Mouse (Mus musculus): ENCODE measurements around the gene 4930404N11Rik.
A peak's percentile ranks its signal among the peaks of the same experiment; 100 is the strongest.

The 4930404N11Rik gene

DNA sequence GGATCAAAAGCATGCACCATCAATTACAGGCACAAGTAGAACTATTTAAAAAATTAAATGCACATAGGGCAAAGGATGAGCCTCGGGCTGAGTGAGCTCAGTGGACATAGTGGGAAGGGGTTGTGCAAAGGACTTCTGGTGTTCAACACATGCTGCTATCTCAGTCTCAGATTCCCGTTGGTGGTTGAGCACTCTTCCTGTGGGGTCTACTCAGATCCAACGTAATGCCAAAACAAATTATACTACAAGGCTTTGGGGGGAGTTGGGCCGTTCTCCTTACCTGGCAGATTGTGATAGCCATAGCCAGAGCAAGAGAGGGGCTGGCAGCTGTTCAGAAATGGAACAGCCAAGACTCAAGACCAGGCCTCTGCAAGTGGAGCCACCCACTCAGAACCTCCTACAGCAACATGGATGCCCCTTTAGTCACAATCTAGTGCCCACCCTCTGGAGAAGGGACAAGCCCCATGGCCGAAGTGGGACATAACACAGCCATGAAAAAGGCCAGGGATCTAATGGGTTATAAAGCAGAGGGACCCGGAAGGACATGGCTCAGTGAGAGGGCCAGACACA is 14.3 kb upstream of the 4930404N11Rik start:
- DNase-seq: no peak

DNA sequence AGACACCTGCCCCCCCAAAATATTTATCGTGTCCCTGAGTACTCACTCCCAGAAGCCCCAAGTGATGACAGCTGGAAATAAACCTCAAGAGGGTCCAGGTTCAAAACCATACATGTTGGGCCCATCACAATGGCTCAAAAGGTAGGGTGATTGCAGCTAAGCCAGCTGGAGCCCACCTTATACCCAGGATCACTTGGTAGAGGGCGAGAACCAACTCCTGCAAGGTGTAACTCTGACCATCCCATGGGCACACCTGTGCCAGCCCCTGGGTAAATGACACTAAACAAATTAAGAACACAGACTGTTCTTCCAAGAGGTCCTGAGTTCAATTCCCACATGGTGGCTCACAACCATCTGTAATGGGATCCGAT is 13.6 kb upstream of the 4930404N11Rik start:
- no peak for DNase-seq

DNA sequence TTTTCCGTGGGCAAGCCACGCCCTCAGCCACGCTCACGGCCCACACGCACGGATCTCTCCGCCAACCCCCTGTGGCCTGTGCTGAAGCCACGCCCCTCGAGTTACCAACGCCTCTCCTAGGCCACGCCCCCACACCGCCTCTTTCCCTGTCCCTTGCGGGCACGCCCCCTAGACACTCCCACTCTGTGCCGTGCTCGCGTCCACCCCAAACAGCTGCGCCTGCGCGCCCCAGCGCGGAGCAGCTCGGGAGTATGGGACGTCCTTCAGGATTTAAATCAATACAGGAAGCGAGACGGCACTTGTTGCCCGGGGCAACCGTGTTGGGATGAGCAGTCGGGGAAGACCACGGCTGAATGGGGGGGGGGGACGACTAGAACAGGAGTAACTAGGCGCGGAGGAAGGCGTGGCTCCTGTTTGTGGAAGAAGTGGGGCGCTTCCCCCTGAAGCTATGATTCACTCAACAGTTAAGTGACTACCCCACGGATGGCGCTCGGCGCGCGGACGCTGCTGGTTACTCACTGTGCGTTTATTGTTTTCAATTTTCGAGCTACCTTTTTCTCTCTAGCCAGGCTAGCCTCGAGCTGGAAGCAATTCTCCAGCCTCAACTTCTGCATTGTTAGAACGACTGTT is 13.1 kb upstream of the 4930404N11Rik start:
- DNase-seq: peak; percentile 100

DNA sequence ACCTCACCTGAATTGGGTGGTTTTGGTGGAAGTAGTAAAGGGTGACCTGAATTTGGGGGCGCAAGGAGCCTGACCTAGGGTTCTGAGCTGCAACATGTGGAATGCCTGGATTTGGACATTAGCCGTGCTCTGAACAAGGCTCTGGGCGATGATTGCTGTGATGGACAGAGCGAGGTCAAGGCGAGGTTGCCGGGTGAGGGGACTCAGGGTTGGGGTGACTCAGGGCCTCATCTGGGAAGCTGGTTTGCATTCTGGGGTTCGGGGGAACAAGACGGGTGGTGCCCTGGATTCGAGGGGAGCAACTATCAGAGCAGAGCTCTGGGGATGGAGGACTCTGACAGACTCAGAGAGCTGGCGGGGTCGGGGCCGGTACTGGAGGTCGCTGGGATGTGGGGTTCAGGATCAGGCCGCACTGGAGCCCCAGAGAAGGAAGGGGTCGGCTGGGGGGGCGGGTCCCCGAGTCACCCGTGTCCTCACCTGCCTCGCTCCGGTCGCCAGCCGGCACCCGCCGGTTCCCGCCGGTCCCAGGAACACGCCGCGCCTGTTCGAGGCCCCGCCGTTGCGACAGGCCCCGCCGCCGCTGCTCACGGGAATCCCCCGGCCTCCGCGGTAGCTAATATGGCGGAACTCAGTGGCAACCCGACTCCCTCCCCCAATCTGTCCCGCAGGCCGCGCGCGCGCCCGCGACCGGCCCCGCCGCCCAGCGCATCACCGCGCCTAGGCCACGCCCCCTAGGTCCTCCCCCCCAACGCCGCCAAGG is 12.4 kb upstream of the 4930404N11Rik start, which contains the start of gene Fzr1:
TSS of gene Fzr1 (minus strand) at position 724 of the 760 bp plus-strand sequence.
- DNase-seq: no peak

DNA sequence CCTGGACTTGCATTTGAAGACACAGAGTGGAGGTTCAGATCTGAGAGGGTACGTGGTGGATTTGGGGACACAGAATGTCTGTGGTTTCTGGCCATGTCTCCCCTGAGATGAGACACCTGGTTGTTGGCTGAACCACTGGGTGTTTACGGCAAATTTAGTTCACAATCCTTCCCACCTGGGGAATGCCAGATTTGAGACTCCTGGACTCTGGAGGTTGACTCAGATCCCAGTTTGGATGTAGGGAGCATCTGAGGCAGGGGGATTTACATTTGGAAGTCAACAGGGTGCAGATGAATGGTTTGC is 11.7 kb upstream of the 4930404N11Rik start:
- DNase-seq: no peak

DNA sequence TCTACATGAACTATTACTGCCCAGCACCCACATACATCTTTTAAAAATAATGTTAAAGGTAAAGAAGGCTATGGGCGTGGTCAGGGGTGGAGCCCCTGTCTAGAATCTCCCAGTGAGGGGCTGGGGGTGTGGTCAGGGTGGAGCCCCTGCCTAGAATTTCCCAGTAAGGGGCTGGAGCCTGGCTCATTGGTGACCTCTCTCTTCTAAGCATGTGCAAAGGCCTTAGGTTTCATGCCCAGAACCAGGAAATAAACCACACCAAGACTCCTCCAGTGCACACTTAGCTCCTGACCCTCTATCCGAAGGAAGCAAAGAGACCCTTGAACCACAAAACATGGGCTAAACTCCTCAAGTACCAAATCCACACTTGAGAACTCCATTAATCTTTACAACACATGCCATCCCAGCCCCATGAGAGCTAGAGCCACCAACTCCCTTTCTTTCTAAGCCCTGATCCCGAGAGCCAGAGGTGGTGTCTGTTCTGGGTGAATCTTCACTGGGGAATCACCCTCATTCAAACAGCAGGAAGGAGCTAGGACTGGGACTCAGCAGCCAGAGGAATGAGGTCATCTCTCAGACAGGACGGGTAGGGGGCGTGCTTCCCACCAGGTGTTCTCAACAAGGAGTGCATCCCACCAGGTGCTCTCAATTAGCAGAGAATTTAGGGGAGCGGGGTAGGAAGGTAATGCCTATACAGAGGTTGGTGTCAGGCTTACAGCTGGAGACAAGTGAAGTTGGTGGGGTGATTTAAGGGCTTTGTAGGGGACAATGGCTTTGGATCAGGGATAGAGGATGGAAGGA is 11.1 kb upstream of the 4930404N11Rik start:
- no peak for DNase-seq

DNA sequence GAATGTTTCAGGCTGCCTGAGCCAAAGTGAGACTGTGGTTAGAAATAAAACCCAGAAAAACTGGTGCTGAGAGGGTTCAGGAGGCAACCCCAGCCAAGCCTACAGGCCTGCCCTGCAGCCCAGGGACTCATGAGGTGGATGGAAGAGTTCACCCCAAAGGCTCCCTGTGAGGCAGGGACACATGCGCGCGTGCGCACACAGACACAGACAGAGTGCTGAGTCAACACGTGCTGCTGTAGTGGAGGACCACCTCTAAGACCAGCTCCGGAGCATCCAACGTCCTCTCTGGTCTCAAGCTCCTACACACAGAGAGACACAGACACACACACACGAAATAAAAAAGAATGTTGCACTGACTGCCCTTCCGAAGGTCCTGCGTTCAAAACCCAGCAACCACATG is 9.7 kb upstream of the 4930404N11Rik start:
- no peak for DNase-seq

DNA sequence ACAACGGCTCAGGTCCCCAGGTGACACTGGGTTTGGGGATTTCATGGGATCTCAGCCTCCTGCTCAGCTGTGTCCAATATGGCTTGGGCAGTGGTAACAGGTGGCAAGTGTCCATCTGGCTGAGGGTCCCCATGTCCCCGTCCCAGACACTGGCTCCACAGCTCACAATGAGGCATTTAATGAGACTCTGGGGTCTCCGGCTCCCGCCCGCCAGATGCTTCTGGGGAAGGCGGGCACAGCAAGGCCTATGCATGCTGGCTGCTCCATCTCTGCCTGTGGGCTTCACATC is 1.5 kb upstream of the 4930404N11Rik start:
- DNase-seq: no peak

DNA sequence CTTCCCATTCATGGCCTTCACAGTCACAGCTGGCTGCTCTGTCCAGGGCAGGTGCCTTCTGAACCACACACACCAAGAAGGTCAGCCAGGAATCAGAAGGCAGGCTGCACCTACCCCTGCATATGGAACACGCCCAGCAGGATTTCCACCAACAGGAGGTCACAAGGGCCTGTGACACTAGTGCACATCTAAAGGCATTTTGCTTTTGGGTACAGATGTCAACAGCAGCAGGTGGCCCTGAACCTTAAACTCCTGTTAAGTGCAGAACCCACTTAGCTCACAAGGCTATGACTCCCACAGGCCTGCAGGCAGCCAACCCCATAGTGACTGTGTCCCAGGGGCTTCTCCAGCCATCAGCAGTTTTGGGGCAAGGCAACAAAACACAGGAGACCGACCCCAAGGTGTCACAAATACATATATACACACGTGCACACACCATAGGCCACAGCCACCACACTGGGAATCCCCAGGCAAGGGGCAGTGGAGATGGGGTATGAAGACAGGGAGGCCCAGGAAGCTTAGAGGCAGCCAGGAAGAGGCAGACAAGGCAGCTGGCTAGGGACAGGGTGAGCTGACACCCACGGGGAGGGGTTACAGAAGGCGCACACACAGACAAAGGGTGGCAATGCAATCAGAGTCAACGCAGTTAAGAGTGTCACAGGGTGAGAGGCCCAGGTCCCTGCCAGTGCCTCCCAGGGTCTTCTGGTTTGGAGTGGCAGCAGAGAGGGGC is 1.0 kb upstream of the 4930404N11Rik start:
- no peak for DNase-seq

DNA sequence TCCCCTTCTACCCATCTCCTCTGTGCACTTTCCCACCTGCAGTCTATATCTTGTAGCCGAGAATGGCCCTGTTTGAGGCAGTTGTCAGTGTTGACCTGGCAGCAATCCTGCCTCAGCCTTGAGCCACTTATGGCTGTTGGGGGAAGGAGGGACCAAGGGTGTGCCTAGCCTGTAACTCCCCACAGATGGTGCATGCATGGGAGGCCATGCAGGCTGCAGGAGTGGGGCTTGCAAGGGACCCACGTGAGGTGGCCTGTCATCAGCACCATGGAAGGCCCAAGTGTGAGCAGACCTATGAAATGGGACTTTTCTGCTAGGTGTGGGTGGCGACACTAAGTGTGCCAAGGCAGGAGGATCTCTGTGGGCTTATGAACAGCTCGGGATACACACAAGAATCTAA is 543 bp downstream of the 4930404N11Rik start:
- no peak for DNase-seq

DNA sequence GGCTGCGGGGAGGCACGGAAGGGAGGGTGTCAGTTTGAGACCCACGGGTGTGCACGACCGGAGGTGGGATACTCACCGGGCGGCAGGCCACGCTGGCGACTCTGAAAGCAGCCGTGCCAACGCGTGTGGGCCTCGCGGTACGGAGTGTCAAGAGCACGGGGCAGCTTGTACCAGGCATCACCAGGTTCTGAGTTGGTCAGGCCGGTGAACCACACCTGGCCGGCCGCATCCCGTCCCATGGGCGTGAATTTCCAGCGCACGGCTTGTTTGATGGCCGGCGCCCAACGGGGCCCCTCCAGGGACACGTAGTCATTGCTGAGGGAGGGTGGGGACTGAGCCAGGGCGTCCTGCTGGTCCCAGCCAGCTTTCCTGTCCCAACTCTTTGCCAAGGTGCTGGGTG is 950 bp downstream of the 4930404N11Rik start:
- DNase-seq: no peak

DNA sequence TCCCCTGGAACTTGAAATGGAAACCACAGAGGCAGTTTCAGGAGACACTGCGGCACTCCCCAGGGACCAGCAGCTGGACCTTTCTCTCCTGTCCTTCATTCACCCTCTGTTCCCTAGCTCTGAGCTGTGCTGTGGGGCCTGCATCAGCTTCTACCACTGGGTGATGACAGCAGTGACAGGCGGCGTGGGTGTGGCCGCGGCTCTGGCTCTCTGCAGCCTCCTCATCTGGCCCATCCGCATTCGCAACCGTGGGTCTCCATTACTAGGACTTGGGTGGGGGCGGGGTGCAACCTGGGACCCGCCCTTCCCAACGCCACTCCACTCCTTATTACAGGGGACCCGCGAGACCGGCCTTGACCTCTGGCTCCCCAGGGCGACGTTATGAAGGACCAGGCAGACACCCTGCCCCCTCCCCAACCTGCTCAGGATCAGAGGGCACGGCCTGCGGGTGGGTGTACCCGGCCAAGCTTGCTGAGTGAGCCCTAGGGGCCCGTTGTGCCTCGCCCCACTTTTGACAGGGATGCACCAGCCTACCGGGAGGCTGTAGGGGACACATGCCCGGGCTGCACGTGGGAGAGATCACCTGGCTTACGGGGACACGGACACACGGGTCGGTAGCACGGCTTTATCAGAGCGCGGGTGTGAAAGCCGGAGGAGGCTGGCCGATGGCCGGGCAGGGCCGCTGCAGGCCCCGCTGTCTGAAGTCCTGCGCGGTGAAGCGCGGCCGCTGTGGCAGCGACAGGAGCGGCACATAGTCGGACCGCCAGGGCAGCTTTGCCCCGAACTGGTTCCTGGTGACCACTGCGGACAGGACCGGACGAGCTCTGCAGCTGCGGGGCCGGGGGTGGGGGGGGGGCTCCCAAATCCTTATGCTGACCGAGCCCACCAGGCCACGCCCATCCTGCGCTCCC is 1.9 kb downstream of the 4930404N11Rik start:
- DNase-seq: no peak

DNA sequence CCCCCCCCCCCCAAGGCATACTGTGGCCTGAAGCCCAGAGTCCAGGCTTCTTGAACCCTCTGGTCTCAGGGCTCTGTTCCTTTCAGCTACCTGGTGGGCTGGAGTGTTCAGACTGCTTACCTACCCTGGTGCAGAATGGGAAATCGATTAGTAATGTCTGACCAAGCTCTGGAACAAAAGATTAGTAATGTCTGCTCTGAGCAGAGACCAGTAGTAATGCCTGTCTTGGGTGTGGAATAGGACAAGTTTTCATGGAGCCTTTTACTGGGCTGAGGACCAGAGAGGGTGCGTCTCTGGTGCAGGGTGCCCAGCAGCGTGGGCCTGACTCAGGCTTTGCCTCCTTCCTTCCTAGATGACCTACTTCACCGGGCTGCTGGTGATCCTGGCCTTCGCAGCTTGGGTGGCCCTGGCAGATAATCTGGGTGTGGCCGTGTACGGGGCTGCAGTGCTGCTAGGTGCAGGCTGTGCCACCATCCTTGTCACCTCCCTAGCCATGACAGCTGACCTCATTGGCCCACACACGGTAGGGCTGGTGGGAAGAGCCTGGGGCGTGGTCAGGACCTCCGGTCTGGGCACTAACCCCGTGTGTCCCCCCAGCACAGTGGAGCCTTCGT is 3.2 kb downstream of the 4930404N11Rik start:
- no peak for DNase-seq

DNA sequence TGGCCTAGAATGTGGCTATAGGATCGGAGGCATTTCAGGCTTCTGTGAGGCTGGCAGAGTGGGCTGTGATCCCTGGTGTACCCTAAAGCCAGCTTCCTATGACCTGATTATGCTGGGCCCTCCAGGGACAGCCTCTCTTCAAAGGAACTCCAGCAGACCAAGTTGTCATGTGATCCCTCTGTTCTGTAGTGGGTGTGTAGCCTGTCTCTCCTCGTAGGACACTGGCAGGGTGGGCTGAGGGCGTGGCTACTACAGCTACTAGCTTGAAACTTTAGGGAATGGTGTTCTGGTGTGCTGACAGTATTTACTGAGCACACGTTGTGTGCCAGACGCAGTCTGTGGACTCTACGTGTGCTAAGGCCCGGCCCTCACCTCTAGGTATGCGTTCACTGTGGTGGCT is 4.9 kb downstream of the 4930404N11Rik start:
- DNase-seq: no peak

DNA sequence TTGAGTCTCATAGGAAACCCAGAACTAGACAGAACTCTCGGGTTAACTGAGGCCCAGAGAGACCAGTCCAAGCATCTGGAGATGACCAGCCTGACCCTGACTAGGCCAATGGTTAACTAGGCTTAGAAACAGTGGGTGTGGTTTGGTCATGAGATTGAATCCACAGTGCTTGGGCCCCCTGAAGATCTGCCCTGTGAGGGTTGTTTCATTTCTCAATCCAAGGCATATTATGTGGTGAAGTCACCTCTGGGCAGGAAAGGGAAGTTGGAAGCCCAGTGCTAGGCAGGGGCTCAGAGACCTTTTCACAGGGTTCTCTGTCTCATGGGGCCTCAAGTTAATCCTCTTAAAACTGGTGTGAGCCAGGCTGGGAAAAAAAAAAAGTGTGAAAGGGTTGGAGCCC is 6.8 kb downstream of the 4930404N11Rik start:
- DNase-seq: peak; percentile 42

DNA sequence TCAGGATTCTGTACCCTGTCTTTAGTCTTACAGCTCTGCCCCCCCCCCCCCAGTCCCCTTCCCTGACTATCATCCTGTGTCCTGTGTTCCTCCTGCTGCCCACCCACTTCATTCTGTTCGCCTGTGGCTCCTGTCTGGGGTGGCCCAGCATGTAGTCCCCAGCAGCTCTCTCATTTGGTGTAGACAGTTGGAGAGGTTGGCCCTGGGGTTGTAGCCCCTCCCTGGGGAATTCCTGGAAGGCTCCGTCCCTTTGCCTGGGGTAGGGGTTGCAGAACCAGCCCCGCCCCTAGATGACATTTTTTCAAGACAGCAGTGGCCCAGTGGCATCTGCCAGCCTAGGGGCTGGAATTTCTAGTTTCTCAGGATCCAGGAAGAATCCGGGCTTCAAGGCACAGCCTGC is 7.4 kb downstream of the 4930404N11Rik start:
- DNase-seq: no peak

DNA sequence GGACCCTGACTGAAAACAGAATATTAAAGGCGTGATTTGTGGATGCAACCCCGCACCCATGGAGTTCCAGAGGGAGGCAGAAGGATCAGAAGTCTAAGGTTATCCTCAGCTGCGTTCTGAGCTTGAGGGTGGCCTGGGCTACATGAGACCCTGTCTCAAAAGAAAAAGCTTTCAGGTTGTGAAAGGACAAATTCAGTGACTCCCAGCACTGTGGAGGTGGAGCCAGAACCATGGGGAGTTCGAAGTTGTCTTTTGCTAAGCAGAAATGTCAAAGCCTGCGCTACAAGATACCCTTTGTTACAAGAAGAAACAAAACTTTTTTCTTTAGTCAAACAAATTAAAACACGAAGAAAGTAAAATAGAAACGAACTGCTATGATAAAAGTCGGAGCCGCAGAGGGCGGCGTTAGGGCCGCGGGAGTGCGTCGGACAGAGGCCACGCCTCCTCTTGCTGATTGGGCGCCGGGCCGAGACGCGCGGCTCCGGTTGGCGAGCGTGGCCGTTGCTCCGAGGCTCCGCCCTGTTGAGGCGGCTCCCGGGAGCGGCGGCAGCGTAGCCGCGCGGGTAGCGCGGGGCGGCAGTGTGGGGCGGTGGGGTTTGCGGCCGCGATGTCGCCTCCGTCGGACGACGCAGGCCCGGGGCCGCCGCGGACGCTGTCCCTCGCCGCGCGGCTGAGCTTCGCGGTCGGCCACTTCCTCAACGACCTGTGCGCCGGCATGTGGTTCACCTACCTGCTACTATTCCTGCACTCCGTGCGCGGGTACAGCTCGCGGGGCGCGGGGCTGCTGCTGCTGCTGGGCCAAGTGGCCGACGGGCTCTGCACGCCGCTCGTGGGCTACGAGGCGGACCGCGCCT is 8.4 kb downstream of the 4930404N11Rik start, which contains the start of gene Mfsd12:
TSS of gene Mfsd12 (plus strand) at position 501 of the 854 bp plus-strand sequence.
- DNase-seq: peak; percentile 93

DNA sequence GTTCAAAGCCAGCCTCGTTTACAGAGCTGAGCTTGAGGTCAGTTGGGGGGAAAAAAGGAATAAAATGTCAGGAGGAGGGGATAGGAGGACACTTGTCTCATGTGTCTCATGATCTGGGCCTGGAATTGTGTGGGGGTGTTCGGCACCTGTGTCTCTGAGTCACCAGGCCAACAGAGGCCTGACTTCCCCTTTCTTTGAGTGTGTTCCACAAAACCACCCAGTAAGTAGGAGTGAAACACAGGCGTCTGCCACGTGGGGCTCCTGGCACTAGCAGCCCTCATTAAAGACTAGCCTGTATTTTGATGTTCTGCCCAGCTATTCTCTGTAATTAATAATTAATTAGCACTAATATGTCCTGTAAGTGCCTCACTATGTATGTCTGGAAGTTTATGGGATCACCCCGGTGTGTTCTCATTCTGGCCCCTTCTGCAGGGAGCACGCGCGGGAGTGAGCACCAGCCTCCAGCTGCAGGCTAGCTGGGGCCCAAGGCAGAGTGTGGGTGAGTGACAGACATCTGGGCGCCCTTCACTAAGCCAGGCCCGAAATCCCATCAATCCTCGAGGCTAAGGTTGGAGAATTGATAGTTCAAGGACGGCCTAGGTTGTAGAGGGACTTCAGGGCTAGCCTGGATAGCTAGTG is 9.1 kb downstream of the 4930404N11Rik start:
- DNase-seq: peak; percentile 40

DNA sequence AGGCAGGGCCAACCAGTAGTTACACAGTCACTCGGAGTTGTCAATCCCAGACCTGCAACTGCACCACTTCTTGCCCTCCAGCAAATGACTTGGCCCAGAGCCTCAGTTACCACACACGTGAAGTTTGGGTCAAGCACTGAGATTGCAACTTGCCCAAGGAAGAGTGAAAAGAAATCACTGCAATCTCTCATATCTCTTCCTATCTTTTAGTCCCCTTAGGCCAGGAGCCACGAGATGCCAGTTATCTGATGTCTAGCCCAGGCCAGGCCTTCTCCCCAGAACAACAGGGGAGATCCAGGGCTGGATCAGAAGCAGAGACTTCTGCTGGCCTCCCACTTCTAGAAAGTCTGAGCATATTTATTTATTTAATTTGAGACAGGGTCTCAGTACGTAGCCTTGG is 10.1 kb downstream of the 4930404N11Rik start:
- no peak for DNase-seq

Measured in kidney, adult 18-20 months (tissue).